Mouse (Mus musculus): ENCODE data around the gene Nxn. TPM values are rescaled to one million over a fixed set of nuclear protein-coding genes. Genes with fewer than 3 reads are reported as not detected.

Nxn gene
- total and polyA plus RNA-seq, 3 experiments, result 4.4 to 5.0 (median 4.8) TPM

DNA sequence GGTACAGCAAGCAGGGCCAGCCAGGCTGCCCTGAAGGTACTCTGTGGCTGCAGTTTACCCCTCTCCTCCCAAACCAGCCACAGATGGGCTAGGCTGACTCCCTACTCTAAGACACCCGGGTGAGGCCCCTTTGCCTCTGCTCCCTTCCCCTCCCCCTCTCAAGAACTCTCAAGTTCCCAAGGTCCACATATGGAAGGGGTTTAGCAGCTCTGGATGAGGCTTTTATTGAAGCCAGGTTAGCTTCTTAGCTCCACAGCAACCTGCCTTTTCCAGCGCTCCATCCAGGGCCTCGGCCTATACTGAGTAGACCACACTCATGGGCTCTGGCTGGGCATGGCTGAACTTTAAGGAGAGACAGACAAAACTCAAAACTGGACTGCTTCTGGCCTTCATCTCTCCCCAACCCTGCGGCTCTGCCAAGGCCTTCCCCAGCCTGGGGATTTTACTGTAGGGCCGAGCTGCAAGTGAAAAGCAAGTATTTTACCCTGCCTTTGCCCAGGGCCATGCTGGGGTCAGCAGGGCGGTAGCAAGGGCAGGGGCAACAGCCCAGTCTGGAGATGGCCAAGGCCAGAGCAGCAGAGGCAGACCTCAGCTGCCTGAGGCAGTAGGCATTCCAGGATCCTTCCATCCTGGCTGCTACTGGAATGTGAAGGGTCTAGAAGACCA lies 31.2 kb upstream of the Nxn start:
- Histone ChIP-seq H3K9me3 (replicated peaks) (no peaks in the 10 kb centered on the region), H3K36me3 (replicated peaks) (no peaks in the 10 kb centered on the region), H3K27me3 (ENCODE audit: insufficient read depth, low read length) (peaks cover 37% of the 10 kb centered on the region), H3K4me1 (ENCODE audit: insufficient read depth, low read depth, low read length) (no peaks in the 10 kb centered on the region), H3K4me3 (ENCODE audit: low read depth, low read length) (no peak overlapping the region)
- DNase-seq (ENCODE audit: low spot score), result no peak
- TF ChIP-seq GATA2 (IDR thresholded peaks at IDR 0.05; ENCODE audit: borderline replicate concordance, low read depth, low read length), result no peak
- no peak for TF ChIP-seq CTCF (IDR thresholded peaks at IDR 0.05; ENCODE audit: low read depth, low read length)
- TF ChIP-seq GATA1 (IDR thresholded peaks at IDR 0.05; ENCODE audit: borderline replicate concordance, low read length), result no peak
- TF ChIP-seq TAL1 (conservative IDR thresholded peaks at IDR 0.05; ENCODE audit: low read depth, low read length), result no peak
- no peak for TF ChIP-seq POLR2AphosphoS5 (IDR thresholded peaks at IDR 0.05; ENCODE audit: insufficient replicate concordance, low read depth, low read length)
- no peak for ATAC-seq (ENCODE audit: extremely low read depth, insufficient number of reproducible peaks, low FRiP score, poor library complexity, severe bottlenecking)

DNA sequence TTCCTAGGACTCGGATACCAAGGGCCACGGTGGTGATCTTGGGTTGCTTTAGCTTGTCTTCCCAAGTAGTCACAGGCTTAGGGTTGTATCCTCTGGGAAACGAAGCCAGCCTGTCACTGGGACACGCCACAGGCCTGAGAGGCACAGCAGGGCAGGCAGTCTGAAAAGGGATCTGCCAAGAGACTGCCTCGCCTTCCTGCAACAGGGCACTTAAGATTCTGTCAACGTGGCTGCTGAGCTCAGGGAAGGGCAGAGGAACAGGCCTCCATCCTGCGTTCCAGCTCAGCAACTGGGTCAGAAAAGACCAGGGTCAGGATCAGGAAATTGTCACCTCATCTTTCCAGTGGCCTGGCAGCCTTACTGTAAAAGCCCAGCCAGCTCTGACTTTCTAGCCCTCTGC lies 30.6 kb upstream of the Nxn start:
- Histone ChIP-seq H3K27me3 (ENCODE audit: insufficient read depth, low read length) (peaks cover 38% of the 10 kb centered on the region), H3K9me3 (replicated peaks) (no peaks in the 10 kb centered on the region), H3K36me3 (replicated peaks) (no peaks in the 10 kb centered on the region), H3K4me3 (ENCODE audit: low read depth, low read length) (no peak overlapping the region), H3K4me1 (ENCODE audit: insufficient read depth, low read depth, low read length) (no peaks in the 10 kb centered on the region)
- no peak for ATAC-seq (ENCODE audit: extremely low read depth, insufficient number of reproducible peaks, low FRiP score, poor library complexity, severe bottlenecking)
- no peak for TF ChIP-seq CTCF (IDR thresholded peaks at IDR 0.05; ENCODE audit: low read depth, low read length)
- TF ChIP-seq POLR2AphosphoS5 (IDR thresholded peaks at IDR 0.05; ENCODE audit: insufficient replicate concordance, low read depth, low read length), result no peak
- TF ChIP-seq GATA2 (IDR thresholded peaks at IDR 0.05; ENCODE audit: borderline replicate concordance, low read depth, low read length), result no peak
- TF ChIP-seq TAL1 (conservative IDR thresholded peaks at IDR 0.05; ENCODE audit: low read depth, low read length), result no peak
- TF ChIP-seq GATA1 (IDR thresholded peaks at IDR 0.05; ENCODE audit: borderline replicate concordance, low read length), result no peak
- DNase-seq (ENCODE audit: low spot score), result no peak

DNA sequence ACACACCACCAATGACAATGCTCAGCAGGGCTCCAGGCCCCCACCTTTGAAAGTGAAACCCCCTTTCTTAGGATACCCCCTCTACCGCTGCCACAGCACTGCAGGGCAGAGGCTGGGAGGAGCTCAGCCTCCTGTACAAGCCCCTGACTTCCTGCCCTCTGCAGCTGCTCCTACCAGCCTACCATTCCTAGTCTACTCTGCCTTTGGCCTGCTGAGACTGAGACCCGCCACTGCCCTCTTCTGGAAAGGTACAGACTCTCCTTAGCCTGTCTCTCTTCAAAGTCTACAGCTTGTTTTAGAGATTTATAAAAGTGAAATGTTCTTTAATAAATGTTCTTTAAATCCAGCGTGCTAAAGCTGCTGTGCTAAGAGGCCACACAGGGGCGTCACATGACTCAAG lies 30.1 kb upstream of the Nxn start:
- H3K4me3 ChIP-seq (ENCODE audit: low read depth, low read length), result no peak overlapping the region
- H3K4me1 ChIP-seq (ENCODE audit: insufficient read depth, low read depth, low read length), result no peaks in the 10 kb centered on the region
- TF ChIP-seq POLR2AphosphoS5 (IDR thresholded peaks at IDR 0.05; ENCODE audit: insufficient replicate concordance, low read depth, low read length) (no peak), GATA1 (IDR thresholded peaks at IDR 0.05; ENCODE audit: borderline replicate concordance, low read length) (no peak), TAL1 (conservative IDR thresholded peaks at IDR 0.05; ENCODE audit: low read depth, low read length) (no peak), CTCF (IDR thresholded peaks at IDR 0.05; ENCODE audit: low read depth, low read length) (no peak), GATA2 (IDR thresholded peaks at IDR 0.05; ENCODE audit: borderline replicate concordance, low read depth, low read length) (no peak)
- no peaks in the 10 kb centered on the region for H3K9me3 ChIP-seq (replicated peaks)
- DNase-seq (ENCODE audit: low spot score) (no peak), ATAC-seq (ENCODE audit: extremely low read depth, insufficient number of reproducible peaks, low FRiP score, poor library complexity, severe bottlenecking) (no peak)
- H3K36me3 ChIP-seq (replicated peaks), result no peaks in the 10 kb centered on the region
- H3K27me3 ChIP-seq (ENCODE audit: insufficient read depth, low read length), result peaks cover 39% of the 10 kb centered on the region

DNA sequence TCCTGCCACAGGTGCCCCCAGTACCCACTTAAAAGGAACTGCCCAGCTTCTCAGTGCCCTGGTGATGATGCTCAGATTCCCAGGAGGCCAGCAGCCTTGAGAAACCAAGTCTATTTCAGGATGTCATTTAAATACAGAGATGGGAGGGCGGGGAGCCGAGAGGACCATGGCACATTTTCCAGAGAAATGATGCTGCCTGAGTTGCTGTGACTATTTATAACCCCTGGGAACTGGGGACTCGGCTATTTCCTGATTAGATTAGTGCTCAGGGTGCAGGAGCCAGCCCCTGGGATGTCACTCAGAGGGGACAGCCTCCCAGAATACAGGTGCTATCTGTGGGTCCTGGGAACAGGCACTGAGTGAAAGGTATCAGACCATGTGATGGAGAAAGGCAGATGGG lies 28.8 kb upstream of the Nxn start:
- Histone ChIP-seq H3K4me1 (ENCODE audit: insufficient read depth, low read depth, low read length) (no peaks in the 10 kb centered on the region), H3K9me3 (replicated peaks) (no peaks in the 10 kb centered on the region), H3K27me3 (ENCODE audit: insufficient read depth, low read length) (peaks cover 45% of the 10 kb centered on the region), H3K4me3 (ENCODE audit: low read depth, low read length) (no peak overlapping the region), H3K36me3 (replicated peaks) (no peaks in the 10 kb centered on the region)
- DNase-seq (ENCODE audit: low spot score), result no peak
- ATAC-seq (ENCODE audit: extremely low read depth, insufficient number of reproducible peaks, low FRiP score, poor library complexity, severe bottlenecking), result no peak
- no peak for TF ChIP-seq GATA1 (IDR thresholded peaks at IDR 0.05; ENCODE audit: borderline replicate concordance, low read length)
- TF ChIP-seq GATA2 (IDR thresholded peaks at IDR 0.05; ENCODE audit: borderline replicate concordance, low read depth, low read length), result no peak
- no peak for TF ChIP-seq POLR2AphosphoS5 (IDR thresholded peaks at IDR 0.05; ENCODE audit: insufficient replicate concordance, low read depth, low read length)
- TF ChIP-seq CTCF (IDR thresholded peaks at IDR 0.05; ENCODE audit: low read depth, low read length), result no peak
- TF ChIP-seq TAL1 (conservative IDR thresholded peaks at IDR 0.05; ENCODE audit: low read depth, low read length), result no peak

DNA sequence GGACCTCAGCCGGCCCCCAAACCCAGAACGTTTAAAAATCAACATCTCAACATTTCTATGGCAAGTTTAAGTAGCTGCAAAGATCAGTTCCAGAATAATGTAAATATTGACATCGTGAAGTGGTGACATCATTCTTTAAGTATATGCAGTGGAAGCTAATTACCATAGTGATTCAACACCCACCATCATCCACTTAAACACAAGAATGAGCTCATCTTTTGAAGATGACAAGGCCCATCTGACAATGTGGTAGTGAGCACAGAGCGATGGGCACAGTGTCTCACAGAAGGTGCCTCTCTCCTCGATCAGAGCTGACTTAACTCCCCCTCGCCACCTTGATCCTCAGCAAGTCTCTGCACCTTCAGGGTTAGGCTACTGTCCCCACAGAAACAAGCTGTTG lies 26.8 kb upstream of the Nxn start:
- H3K4me1 ChIP-seq (ENCODE audit: insufficient read depth, low read depth, low read length), result no peaks in the 10 kb centered on the region
- DNase-seq (ENCODE audit: low spot score) (no peak), ATAC-seq (ENCODE audit: extremely low read depth, insufficient number of reproducible peaks, low FRiP score, poor library complexity, severe bottlenecking) (no peak)
- no peaks in the 10 kb centered on the region for H3K36me3 ChIP-seq (replicated peaks)
- H3K9me3 ChIP-seq (replicated peaks), result no peaks in the 10 kb centered on the region
- no peak for TF ChIP-seq CTCF (IDR thresholded peaks at IDR 0.05; ENCODE audit: low read depth, low read length)
- TF ChIP-seq GATA1 (IDR thresholded peaks at IDR 0.05; ENCODE audit: borderline replicate concordance, low read length), result no peak
- TF ChIP-seq TAL1 (conservative IDR thresholded peaks at IDR 0.05; ENCODE audit: low read depth, low read length), result no peak
- no peak for TF ChIP-seq POLR2AphosphoS5 (IDR thresholded peaks at IDR 0.05; ENCODE audit: insufficient replicate concordance, low read depth, low read length)
- no peak overlapping the region for H3K4me3 ChIP-seq (ENCODE audit: low read depth, low read length)
- peaks cover 48% of the 10 kb centered on the region for H3K27me3 ChIP-seq (ENCODE audit: insufficient read depth, low read length)

DNA sequence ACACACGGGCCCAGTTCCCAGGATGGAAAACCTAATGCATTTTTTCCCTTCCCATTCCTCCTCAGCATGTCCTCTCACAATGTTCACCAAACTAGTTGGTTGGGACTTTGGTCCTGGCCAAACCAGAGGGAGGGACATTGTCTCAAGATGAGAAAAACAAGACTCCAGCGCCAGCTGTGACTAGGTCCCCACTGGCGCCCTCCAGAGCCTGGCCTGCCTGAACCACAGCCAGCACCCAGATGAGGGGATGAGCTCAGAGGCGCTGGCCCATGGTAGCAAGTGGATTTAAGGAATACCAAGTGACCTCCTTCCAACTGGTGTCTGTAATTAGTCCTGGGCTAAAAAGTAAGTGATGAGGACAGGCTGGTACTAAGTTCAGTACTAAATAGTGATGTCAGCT lies 22.0 kb upstream of the Nxn start:
- DNase-seq (ENCODE audit: low spot score) (no peak), ATAC-seq (ENCODE audit: extremely low read depth, insufficient number of reproducible peaks, low FRiP score, poor library complexity, severe bottlenecking) (no peak)
- no peak for TF ChIP-seq TAL1 (conservative IDR thresholded peaks at IDR 0.05; ENCODE audit: low read depth, low read length)
- no peak for TF ChIP-seq CTCF (IDR thresholded peaks at IDR 0.05; ENCODE audit: low read depth, low read length)
- no peak for TF ChIP-seq GATA2 (IDR thresholded peaks at IDR 0.05; ENCODE audit: borderline replicate concordance, low read depth, low read length)
- no peak for TF ChIP-seq POLR2AphosphoS5 (IDR thresholded peaks at IDR 0.05; ENCODE audit: insufficient replicate concordance, low read depth, low read length)
- no peak for TF ChIP-seq GATA1 (IDR thresholded peaks at IDR 0.05; ENCODE audit: borderline replicate concordance, low read length)
- H3K36me3 ChIP-seq (replicated peaks), result peaks cover 38% of the 10 kb centered on the region
- peaks cover 25% of the 10 kb centered on the region for H3K27me3 ChIP-seq (ENCODE audit: insufficient read depth, low read length)
- no peaks in the 10 kb centered on the region for H3K9me3 ChIP-seq (replicated peaks)
- peaks cover 4% of the 10 kb centered on the region; the same call in 1 of the 2 replicates for H3K4me1 ChIP-seq (ENCODE audit: insufficient read depth, low read depth, low read length)
- no peak overlapping the region for H3K4me3 ChIP-seq (ENCODE audit: low read depth, low read length)
